Mouse (Mus musculus) brain, embryonic 14.5 days (tissue): ENCODE data around the gene Aox3. TPM values are rescaled to one million over a fixed set of nuclear protein-coding genes. Genes with fewer than 3 reads are reported as not detected.

Experiments
- DNase-seq: peaks from one replicate; pipeline ENCODE4 v3.0.0-alpha.2; 2011; ENCODE audit warnings: low read depth
- CTCF ChIP-seq: fragments of 200-500 bp; IDR thresholded peaks from 2 replicates; pipeline ENCODE4 v1.5.1; 2012; ENCODE audit warnings: inconsistent platforms, mild to moderate bottlenecking, moderate library complexity, borderline replicate concordance; ENCODE audit not compliant: insufficient read depth, insufficient read length; ENCODE audit errors: extremely low read depth
- POLR2A ChIP-seq: fragments of 200-500 bp; IDR thresholded peaks from 2 replicates; pipeline ENCODE4 v1.6.1; 2012; ENCODE audit warnings: mild to moderate bottlenecking, inconsistent platforms, borderline replicate concordance; ENCODE audit not compliant: poor library complexity, insufficient read depth, insufficient read length, severe bottlenecking; ENCODE audit errors: extremely low read depth
- polyA plus RNA-seq: library from polyadenylated mRNA; depleted of rRNA; stranded (reverse); fragments of >200 nt; gene quantifications from 2 replicates; pipeline ENCODE4 v1.2.3, GENCODE M21; 2012; rRNA removed

Aox3 gene
- polyA plus RNA-seq, 1 experiment = 0.64 TPM

DNA sequence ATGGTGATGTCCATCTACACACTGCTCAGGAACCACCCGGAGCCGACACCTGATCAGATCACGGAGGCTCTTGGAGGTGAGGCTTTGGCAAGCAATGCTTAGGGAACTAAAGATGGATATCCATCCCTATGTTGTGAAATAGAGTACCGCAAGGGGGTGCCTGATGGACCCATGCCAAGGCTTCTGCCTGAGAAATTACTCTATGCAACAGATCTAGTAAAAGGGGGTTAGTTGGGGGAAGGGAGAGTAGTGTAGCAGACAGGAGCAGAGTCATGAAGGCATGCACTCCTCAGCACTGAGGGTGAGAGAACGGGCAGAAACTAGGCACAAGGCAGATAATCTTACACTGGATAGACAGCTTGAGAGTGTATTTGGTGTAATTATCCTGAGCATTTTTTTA is 108.9 kb downstream of the Aox3 start:
- TF ChIP-seq CTCF (no peak), POLR2A (no peak)
- DNase-seq = peak; percentile 51

DNA sequence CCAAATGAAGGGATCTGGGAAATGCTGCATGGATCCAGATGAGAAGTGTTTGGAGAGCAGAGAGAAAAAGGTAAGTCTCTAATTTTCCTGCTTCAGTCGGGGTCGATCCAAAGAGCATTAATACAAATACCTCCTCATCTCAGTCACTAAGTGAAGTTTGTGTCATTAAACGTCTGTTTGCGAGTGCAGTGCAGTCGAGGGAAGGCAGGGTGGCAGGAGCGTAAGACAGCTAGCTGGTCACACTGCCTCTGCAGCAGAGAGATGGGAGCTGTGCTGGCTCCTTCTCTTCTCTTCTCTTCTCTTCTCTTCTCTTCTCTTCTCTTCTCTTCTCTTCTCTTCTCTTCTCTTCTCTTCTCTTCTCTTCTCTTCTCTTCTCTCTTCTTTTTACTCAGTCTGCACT is 115.2 kb downstream of the Aox3 start:
- no peak for TF ChIP-seq CTCF
- no peak for TF ChIP-seq POLR2A
- DNase-seq = no peak

DNA sequence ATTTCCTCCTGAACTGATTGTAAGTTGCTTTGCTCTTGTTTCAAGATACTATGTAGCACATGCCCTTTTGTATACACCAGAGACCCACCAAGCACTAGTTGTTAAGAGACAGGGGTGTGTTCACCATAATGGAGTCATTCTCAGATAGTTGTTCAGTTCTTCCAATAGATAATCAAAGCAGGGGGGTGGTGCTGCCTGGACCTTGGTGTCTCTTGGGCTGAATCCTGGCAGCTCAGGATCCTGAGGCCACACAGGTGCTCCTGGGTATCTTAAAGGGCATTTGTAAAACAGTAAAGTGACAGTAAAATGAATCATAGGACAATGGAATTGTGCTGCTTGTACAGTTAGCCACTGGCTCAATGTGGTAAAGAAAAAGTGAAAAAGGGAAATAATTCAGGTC is 116.0 kb downstream of the Aox3 start:
- DNase-seq = no peak
- TF ChIP-seq CTCF (no peak), POLR2A (no peak)

DNA sequence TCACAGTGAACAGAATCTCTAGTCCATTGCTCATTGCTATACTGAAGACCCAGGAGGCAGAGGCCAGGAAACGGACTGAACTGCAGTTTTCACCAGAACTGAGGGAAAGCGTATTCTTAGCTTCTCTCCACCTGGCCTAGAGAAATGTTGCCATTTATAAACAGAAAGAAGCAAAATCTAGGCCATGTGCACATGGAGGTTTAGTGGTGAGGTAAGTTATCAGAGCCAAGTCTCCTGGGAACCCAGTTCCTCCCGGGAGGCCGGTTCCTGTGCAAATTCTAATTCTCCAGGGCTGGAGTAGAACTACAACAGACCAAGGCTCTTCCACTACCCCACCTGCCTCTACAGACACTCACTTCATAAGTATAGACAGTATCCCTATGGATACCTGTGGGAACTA is 116.8 kb downstream of the Aox3 start:
- TF ChIP-seq POLR2A (no peak), CTCF (no peak)
- DNase-seq = no peak

DNA sequence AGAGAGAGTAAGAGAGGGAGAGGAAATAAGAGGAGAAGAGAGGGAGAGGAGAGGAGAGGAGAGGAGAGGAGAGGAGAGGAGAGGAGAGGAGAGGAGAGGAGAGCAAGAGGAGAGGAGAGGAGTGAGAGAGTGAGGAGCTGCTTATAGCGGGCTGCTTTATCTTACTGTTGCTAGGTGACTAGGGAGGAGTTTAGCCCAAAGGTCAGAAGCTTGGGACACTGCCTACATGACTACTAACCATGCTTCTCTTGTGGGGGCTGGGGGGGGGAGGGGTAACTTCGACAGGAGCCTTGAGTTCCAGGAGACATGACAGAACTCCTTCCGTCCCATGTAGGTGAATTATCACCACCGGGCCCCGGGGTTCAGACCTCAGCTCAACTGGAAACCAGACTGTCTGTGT is 117.6 kb downstream of the Aox3 start:
- no peak for DNase-seq
- no peak for TF ChIP-seq POLR2A
- no peak for TF ChIP-seq CTCF

DNA sequence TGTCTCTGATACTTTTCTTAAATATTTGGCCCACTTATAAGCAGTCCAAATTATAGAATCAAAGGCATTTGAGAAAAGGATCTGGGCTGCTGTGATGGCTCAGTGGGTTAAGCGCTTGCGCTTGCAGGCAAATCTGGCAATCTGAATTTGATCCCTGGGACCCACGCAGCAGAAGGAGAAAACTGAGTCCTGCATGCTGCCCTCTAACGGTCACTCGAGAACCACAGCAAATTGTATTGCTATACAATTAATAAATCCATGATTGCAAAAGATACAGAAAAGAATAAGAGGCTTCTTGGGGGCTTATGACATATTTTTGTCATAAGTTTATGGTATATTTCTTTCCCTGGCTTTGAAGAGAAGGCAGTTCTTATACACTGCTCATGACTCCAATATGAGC is 122.5 kb downstream of the Aox3 start:
- peak; percentile 11 for DNase-seq
- TF ChIP-seq CTCF (peak; percentile 24; the same call in 1 of the 2 replicates), POLR2A (no peak)

DNA sequence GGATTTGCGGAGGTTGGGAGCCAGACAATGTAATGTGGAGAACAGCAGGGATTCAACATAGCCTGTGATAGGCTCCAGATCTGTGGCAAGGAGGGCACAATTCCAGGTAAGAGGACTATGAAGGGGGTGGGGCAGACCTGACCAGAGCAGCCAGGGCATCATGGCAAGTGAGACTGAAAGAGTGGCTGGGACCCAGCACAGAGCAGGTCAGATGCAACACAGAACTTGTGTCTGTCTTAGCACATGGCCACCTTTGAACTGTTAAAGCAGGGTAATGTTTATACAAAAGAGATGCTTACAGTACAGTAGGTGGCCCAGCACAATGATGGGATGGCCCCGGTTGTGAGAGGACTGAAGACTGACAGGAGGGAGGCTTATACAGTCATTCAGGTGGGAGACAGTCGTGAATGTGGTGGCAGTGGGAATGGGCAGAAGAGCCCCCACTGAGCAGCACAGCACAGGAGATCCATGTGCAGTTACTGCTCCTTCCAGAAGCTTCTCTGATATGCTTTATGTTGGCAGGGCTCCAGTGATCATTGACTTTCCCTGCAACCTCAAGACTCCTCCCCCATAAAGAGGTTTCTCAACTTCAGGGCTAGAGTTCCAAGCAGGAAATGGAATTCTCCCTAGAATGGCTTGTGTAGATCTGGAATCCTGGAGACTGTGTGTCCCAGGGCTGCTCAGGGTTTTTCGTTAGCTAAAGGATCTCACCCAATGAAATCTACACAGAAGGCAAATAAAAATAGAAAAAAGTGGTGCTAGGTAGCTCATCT is 124.8 kb downstream of the Aox3 start:
- no peak for TF ChIP-seq POLR2A
- TF ChIP-seq CTCF = no peak
- DNase-seq = no peak

DNA sequence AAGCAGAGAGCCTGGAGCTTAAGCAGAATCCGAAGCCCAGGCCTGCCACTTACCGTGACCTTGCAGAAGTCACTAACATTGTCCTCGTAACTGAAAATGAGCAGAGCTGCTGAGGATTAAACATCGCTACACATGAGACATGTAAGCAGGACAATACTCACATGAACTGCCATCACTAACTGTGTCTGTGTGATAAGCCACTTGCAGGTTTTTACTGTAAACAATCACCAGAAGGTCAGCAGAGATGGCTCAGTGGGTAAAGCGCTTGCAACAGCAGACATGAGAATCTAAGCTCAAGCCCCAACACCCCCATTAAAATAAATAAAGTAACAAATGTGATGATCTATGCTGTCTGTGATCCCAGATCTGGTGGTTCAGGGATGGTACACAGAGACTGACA is 125.5 kb downstream of the Aox3 start:
- DNase-seq = no peak
- TF ChIP-seq CTCF (no peak), POLR2A (no peak)

DNA sequence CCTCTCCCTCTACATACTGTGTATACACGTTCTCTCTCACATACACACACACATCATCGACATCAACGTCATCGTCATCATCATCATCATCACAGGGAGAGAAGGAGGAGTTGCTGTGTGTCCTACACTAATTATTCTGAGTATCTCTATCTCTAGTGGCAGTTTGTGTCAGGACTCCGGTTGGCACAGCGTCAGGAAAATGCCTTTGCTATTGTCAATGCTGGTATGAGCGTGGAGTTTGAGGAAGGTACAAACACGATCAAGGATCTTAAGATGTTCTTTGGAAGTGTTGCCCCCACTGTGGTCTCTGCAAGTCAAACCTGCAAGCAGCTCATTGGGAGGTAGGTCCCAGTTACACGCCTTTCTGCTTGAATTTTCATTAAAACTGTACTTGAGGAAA is 126.0 kb downstream of the Aox3 start:
- no peak for DNase-seq
- TF ChIP-seq POLR2A = no peak
- TF ChIP-seq CTCF = no peak

DNA sequence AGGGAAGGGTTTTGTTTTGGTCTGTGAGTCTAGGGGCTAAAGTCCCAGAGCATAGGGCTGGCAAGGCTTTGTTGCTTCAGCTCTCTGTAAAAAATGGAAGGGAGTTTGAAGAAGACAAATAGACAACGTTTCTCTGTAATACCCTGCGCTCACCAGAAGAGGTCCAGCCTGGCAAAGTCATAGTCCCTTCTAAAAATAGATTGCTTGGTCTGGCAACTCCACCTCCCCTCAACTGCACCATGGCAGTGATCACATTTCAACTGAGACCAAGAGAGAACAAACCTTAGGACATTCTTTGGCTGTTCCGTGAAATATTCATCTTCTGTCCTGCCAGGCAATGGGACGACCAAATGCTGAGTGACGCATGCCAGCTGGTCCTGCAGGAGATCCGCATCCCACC is 127.4 kb downstream of the Aox3 start:
- DNase-seq = no peak
- TF ChIP-seq CTCF (peak; percentile 3; the same call in 1 of the 2 replicates), POLR2A (no peak)

DNA sequence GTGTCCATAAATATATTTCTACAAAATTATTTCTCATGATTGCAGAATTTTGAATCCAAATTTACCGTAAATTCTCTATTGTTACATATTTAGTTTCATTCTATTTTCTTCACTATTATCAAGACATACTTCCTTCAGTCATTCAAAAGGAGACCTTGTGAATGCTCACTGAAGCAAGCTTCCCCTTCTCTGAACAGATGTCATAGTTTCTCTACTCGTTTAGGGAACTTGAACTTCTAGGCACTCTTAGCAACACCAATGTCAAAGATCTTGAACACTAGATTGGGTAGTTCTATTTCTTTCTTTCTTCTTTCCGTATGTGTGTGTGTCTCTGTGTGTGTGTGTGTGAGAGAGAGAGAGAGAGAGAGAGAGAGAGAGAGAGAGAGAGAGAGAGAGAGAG is 131.6 kb downstream of the Aox3 start:
- DNase-seq = no peak
- TF ChIP-seq POLR2A = no peak
- TF ChIP-seq CTCF = no peak

DNA sequence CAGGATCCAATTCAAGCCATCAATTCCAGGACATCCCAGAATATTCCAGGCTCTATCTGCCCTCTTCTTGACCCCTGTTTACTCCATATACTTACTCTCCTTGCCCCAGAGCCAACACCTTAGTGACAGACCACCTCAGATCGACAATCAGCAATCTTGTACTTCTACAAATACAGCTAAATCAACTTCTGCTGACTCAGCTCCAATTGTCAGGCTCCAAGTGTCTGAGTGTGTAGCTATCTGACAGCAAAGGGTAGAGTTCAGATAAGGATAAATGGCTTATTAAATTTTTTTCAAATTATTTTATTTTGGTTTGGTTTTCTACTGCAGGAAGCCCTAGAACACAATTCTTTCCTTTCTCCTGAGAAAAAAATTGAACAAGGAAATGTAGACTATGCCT is 135.6 kb downstream of the Aox3 start:
- no peak for DNase-seq
- TF ChIP-seq POLR2A (no peak), CTCF (no peak)

Other genes starting within 250 kb of the Aox3 start
- gene Sgo2a, start 117.2 kb upstream of the Aox3 start, polyA plus RNA-seq = 5.3 and 6.8 TPM in 2 replicates
- 31.4 and 33.5 TPM in 2 replicates for gene Kctd18, start 94.2 kb upstream of the Aox3 start, polyA plus RNA-seq
- 0.29 and 0.44 TPM in 2 replicates for gene Aox1, start 83.2 kb upstream of the Aox3 start, polyA plus RNA-seq
- 0.22 and 0.40 TPM in 2 replicates for gene Aox4, start 97.3 kb downstream of the Aox3 start, polyA plus RNA-seq
- 0.01 and 0.04 TPM in 2 replicates for gene Aox2, start 165.2 kb downstream of the Aox3 start, polyA plus RNA-seq